Mouse (Mus musculus): ENCODE measurements at regions not wholly inside any gene's neighbourhood (a gene's known extent, or its start where the extent isn't known, plus 50 kb on each side); places are given as distances from the start of the nearest gene placed in this dataset.

GRCm38 (mm10) chr5:125843259-125843658, 311.7 kb downstream of the Tmem132b start:
- DNase-seq: no peak

GRCm38 (mm10) chr5:125849722-125850121, 318.1 kb downstream of the Tmem132b start:
- DNase-seq: no peak

GRCm38 (mm10) chr5:125876296-125876695, 344.7 kb downstream of the Tmem132b start:
- no peak for DNase-seq

- no peak for DNase-seq
Measured at GRCm38 (mm10) chr5:125888840-125889239, 357.3 kb downstream of the Tmem132b start.

GRCm38 (mm10) chr5:125893864-125894263, 362.3 kb downstream of the Tmem132b start:
- no peak for DNase-seq

- no peak for DNase-seq
Measured at GRCm38 (mm10) chr5:125902038-125902437, 370.5 kb downstream of the Tmem132b start.

- no peak for DNase-seq
Measured at GRCm38 (mm10) chr5:125904426-125904825, 372.9 kb downstream of the Tmem132b start.

- DNase-seq: no peak
Measured at GRCm38 (mm10) chr5:125907332-125907731, 375.8 kb downstream of the Tmem132b start.

GRCm38 (mm10) chr5:125907909-125908308, 376.3 kb downstream of the Tmem132b start:
- no peak for DNase-seq

GRCm38 (mm10) chr5:125915857-125916256, 384.3 kb downstream of the Tmem132b start:
- no peak for DNase-seq

GRCm38 (mm10) chr5:125920965-125921364, 389.4 kb downstream of the Tmem132b start:
- no peak for DNase-seq

GRCm38 (mm10) chr5:125925856-125926497, 394.4 kb downstream of the Tmem132b start:
- no peak for DNase-seq

GRCm38 (mm10) chr5:125931502-125931901, 399.9 kb downstream of the Tmem132b start:
- no peak for DNase-seq

GRCm38 (mm10) chr5:125939416-125939815, 407.8 kb downstream of the Tmem132b start:
- DNase-seq: no peak

GRCm38 (mm10) chr5:125946729-125947128, 415.2 kb downstream of the Tmem132b start:
- no peak for DNase-seq

- DNase-seq: no peak
Measured at GRCm38 (mm10) chr5:125951641-125952040, 420.1 kb downstream of the Tmem132b start.

- no peak for DNase-seq
Measured at GRCm38 (mm10) chr5:125964039-125964438, 432.5 kb downstream of the Tmem132b start.

GRCm38 (mm10) chr5:125968151-125968550, 436.6 kb downstream of the Tmem132b start:
- no peak for DNase-seq

GRCm38 (mm10) chr5:125974035-125974434, 442.5 kb downstream of the Tmem132b start:
- no peak for DNase-seq

GRCm38 (mm10) chr5:125979801-125980200, 448.2 kb downstream of the Tmem132b start:
- DNase-seq: no peak

- no peak for DNase-seq
Measured at GRCm38 (mm10) chr5:125985356-125985755, 453.8 kb downstream of the Tmem132b start.

- no peak for DNase-seq
Measured at GRCm38 (mm10) chr5:125997173-125997572, 465.6 kb downstream of the Tmem132b start.

- DNase-seq: no peak
Measured at GRCm38 (mm10) chr5:126007871-126008270, 476.3 kb downstream of the Tmem132b start.

- no peak for DNase-seq
Measured at GRCm38 (mm10) chr5:126008321-126008720, 476.7 kb downstream of the Tmem132b start.
